Mouse (Mus musculus) adipocyte (in vitro differentiated cells): Measurements from ENCODE around the gene Nudt13.

Experiments
- DNase-seq: peaks from one replicate; pipeline ENCODE4 v3.0.0-alpha.2; 2016; ENCODE audit warnings: low spot score

Gene Nudt13

GRCm38 (mm10) chr14:20340149-20340548 lies 45.7 kb downstream of the Nudt13 start:
- peak; percentile 3 for DNase-seq

- no peak for DNase-seq
Measured at GRCm38 (mm10) chr14:20340866-20341265, 46.4 kb downstream of the Nudt13 start.

GRCm38 (mm10) chr14:20345885-20346284 lies 51.4 kb downstream of the Nudt13 start:
- DNase-seq = no peak

- DNase-seq = no peak
Measured at GRCm38 (mm10) chr14:20347441-20347990, 53.0 kb downstream of the Nudt13 start.

GRCm38 (mm10) chr14:20347991-20348541 lies 53.6 kb downstream of the Nudt13 start, which contains the start of the genes Ecd and Fam149b:
TSS of gene Ecd (minus strand) at chr14:20348121.
TSS of gene Fam149b (plus strand) at chr14:20348162.
- DNase-seq = peak; percentile 94

- no peak for DNase-seq
Measured at GRCm38 (mm10) chr14:20363230-20363629, 68.7 kb downstream of the Nudt13 start.
